Mouse (Mus musculus) midbrain, postnatal 0 days (tissue): ENCODE measurements around the gene Aifm1. TPM values are rescaled to one million over a fixed set of nuclear protein-coding genes. Genes with fewer than 3 reads are reported as not detected.

Experiments used
- ATAC-seq: fragments of 200-750 bp; cut with Nextera tagmentation; 2 replicates; pipeline ENCODE4 v1.8.0; 2017; ENCODE audit warnings: moderate number of reproducible peaks, mild to moderate bottlenecking, moderate TSS enrichment, moderate library complexity; ENCODE audit not compliant: low FRiP score
- DNase-seq: peaks from one replicate; pipeline ENCODE4 v3.0.0-alpha.2; 2015; ENCODE audit warnings: low spot score
- H3K27ac ChIP-seq: fragments of 300-500 bp; sonication (generic); 2 replicates; pipeline ENCODE4 v1.5.1; 2014; ENCODE audit warnings: low read depth, mild to moderate bottlenecking, low read length, mixed read lengths
- H3K27me3 ChIP-seq: fragments of 300-500 bp; sonication (generic); 2 replicates; pipeline ENCODE4 v1.6.1; 2014; ENCODE audit warnings: low read length, control low read depth, mixed read lengths; ENCODE audit not compliant: insufficient read depth
- H3K36me3 ChIP-seq: fragments of 300-500 bp; sonication (generic); 2 replicates; pipeline ENCODE4 v1.6.1; 2014; ENCODE audit warnings: low read length, control low read depth, mixed read lengths; ENCODE audit not compliant: insufficient read depth
- H3K4me1 ChIP-seq: fragments of 300-500 bp; sonication (generic); 2 replicates; pipeline ENCODE4 v1.6.1; 2014; ENCODE audit warnings: mild to moderate bottlenecking, control low read depth, antibody characterized with exemption, low read length, mixed read lengths; ENCODE audit not compliant: insufficient read depth
- H3K4me2 ChIP-seq: fragments of 300-500 bp; sonication (generic); 2 replicates; pipeline ENCODE4 v1.6.1; 2014; ENCODE audit warnings: low read depth, mild to moderate bottlenecking, low read length, mixed read lengths; ENCODE audit not compliant: poor library complexity, severe bottlenecking
- H3K4me3 ChIP-seq: fragments of 300-500 bp; sonication (generic); 2 replicates; pipeline ENCODE4 v1.5.1; 2014; ENCODE audit warnings: low read depth, mild to moderate bottlenecking, low read length, moderate library complexity
- H3K9ac ChIP-seq: fragments of 300-500 bp; sonication (generic); replicated peaks from 2 replicates; pipeline ENCODE4 v1.6.1; 2014; ENCODE audit warnings: mild to moderate bottlenecking, low read length, moderate library complexity, mixed read lengths; ENCODE audit not compliant: poor library complexity, severe bottlenecking
- H3K9me3 ChIP-seq: fragments of 300-500 bp; sonication (generic); 2 replicates; pipeline ENCODE4 v1.6.1; 2016; ENCODE audit warnings: low read length, control low read depth
- CTCF ChIP-seq: IDR thresholded peaks from 2 replicates; pipeline ENCODE4 v1.5.1; 2016; ENCODE audit warnings: antibody characterized with exemption, mild to moderate bottlenecking
- WGBS: fragments of 180-500 bp; shearing (Covaris S2); extraction: QIAGEN DNeasy Blood & Tissue Kit; methylation state at CpG from one replicate; pipeline ENCODE4 v1.1.7; 2014; 5-methylcytosine and 5-hydroxymethylcytosine counted together
- polyA plus RNA-seq: library from polyadenylated mRNA; unstranded; fragments of >200 nt; fragmentation: Nextera tagmentation; extraction: Ambion mirVana; gene quantifications from 2 replicates; pipeline ENCODE4 v1.2.1, GENCODE M21; 2015
- total RNA-seq: library from RNA; depleted of rRNA; stranded (reverse); fragments of >200 nt; gene quantifications from 2 replicates; pipeline ENCODE4 v1.2.3, GENCODE M21; 2014; rRNA removed

The Aifm1 gene
- 9.2 and 9.8 TPM in 2 replicates for total RNA-seq
- 25.1 and 26.1 TPM in 2 replicates for polyA plus RNA-seq

GRCm38 (mm10) chrX:48513166-48513807, at the start of gene Aifm1:
Aifm1 (minus strand) TSS chrX:48513563.
- no peaks in the 10 kb centered on the region for H3K27me3 ChIP-seq
- H3K27ac ChIP-seq, result no peak within 1 kb of the TSS
- WGBS, result 16% methylated on average over 45 of the region's 45 CpGs
- DNase-seq, result peak; percentile 95
- peak; percentile 95 for ATAC-seq
- peak within 1 kb of the TSS; percentile 57 for H3K4me2 ChIP-seq
- H3K36me3 ChIP-seq, result no peaks in the 10 kb centered on the region
- H3K4me1 ChIP-seq, result no peaks in the 10 kb centered on the region
- no peaks in the 10 kb centered on the region for H3K9me3 ChIP-seq
- TF ChIP-seq CTCF, result no peak
- H3K4me3 ChIP-seq, result peak within 1 kb of the TSS; percentile 48
- H3K9ac ChIP-seq, result peak within 1 kb of the TSS; percentile 46

- DNase-seq (peak; percentile 78), ATAC-seq (no peak; the same call in 1 of the 2 replicates)
- H3K4me2 ChIP-seq, result no peak overlapping the region
- H3K9ac ChIP-seq, result no peak overlapping the region
- peak; percentile 86 for TF ChIP-seq CTCF
- H3K27ac ChIP-seq, result no peak overlapping the region
- H3K4me3 ChIP-seq, result no peak overlapping the region
- no peaks in the 10 kb centered on the region for H3K4me1 ChIP-seq
- no peaks in the 10 kb centered on the region for H3K27me3 ChIP-seq
- WGBS, result 26% methylated on average over 3 of the region's 3 CpGs
- H3K9me3 ChIP-seq, result no peaks in the 10 kb centered on the region
- H3K36me3 ChIP-seq, result no peaks in the 10 kb centered on the region
Observed at GRCm38 (mm10) chrX:48532175-48532574, 18.8 kb upstream of the Aifm1 start.

GRCm38 (mm10) chrX:48526435-48526834, 13.1 kb upstream of the Aifm1 start:
- DNase-seq (no peak), ATAC-seq (no peak)
- H3K27ac ChIP-seq, result no peak overlapping the region
- H3K9ac ChIP-seq, result no peak overlapping the region
- H3K4me2 ChIP-seq, result no peak overlapping the region
- TF ChIP-seq CTCF, result no peak
- no peaks in the 10 kb centered on the region for H3K36me3 ChIP-seq
- WGBS, result 70% methylated on average over 1 of the region's 3 CpGs
- H3K4me1 ChIP-seq, result no peaks in the 10 kb centered on the region
- no peak overlapping the region for H3K4me3 ChIP-seq
- no peaks in the 10 kb centered on the region for H3K9me3 ChIP-seq
- H3K27me3 ChIP-seq, result no peaks in the 10 kb centered on the region

GRCm38 (mm10) chrX:48525866-48526265, 12.5 kb upstream of the Aifm1 start:
- H3K9ac ChIP-seq, result no peak overlapping the region
- no peak overlapping the region for H3K4me2 ChIP-seq
- no peak for TF ChIP-seq CTCF
- H3K4me3 ChIP-seq, result no peak overlapping the region
- no peak overlapping the region for H3K27ac ChIP-seq
- H3K36me3 ChIP-seq, result no peaks in the 10 kb centered on the region
- no peaks in the 10 kb centered on the region for H3K9me3 ChIP-seq
- H3K4me1 ChIP-seq, result no peaks in the 10 kb centered on the region
- H3K27me3 ChIP-seq, result no peaks in the 10 kb centered on the region
- 61% methylated on average over 8 of the region's 8 CpGs for WGBS
- DNase-seq (no peak), ATAC-seq (no peak)

GRCm38 (mm10) chrX:48525332-48525731, 12.0 kb upstream of the Aifm1 start:
- Histone ChIP-seq H3K4me3 (no peak overlapping the region), H3K27me3 (no peaks in the 10 kb centered on the region), H3K9me3 (no peaks in the 10 kb centered on the region), H3K9ac (no peak overlapping the region), H3K4me1 (no peaks in the 10 kb centered on the region), H3K36me3 (no peaks in the 10 kb centered on the region), H3K27ac (no peak overlapping the region), H3K4me2 (no peak overlapping the region)
- TF ChIP-seq CTCF, result no peak
- DNase-seq (no peak), ATAC-seq (no peak)
- 64% methylated on average over 1 of the region's 1 CpGs for WGBS

- Histone ChIP-seq H3K4me1 (no peaks in the 10 kb centered on the region), H3K4me3 (peak overlapping the region; percentile 14; the same call in 1 of the 2 replicates), H3K9me3 (no peaks in the 10 kb centered on the region), H3K4me2 (peak overlapping the region; percentile 39), H3K27me3 (no peaks in the 10 kb centered on the region), H3K27ac (no peak overlapping the region), H3K9ac (no peak overlapping the region), H3K36me3 (no peaks in the 10 kb centered on the region)
- 43% methylated on average over 3 of the region's 3 CpGs for WGBS
- ATAC-seq (no peak), DNase-seq (no peak)
- TF ChIP-seq CTCF, result no peak
Observed at GRCm38 (mm10) chrX:48523512-48523911, 10.1 kb upstream of the Aifm1 start.
